Mouse (Mus musculus) erythroid progenitor cell, adult 5-6 weeks (primary cell): ENCODE data around the gene Npm1. TPM values are rescaled to one million over a fixed set of nuclear protein-coding genes. Genes with fewer than 3 reads are reported as not detected.

Experiments
- ATAC-seq: replicated peaks from 2 replicates; pipeline ENCODE4 v1.8.0; 2016; ENCODE audit warnings: moderate number of reproducible peaks, mild to moderate bottlenecking, moderate TSS enrichment, inconsistent platforms; ENCODE audit not compliant: poor library complexity, low FRiP score, severe bottlenecking
- total RNA-seq, 2 experiments: library from RNA; stranded (forward) in 1 of 2; stranded (reverse) in 1 of 2; fragments of 150-400 nt in 1 of 2; fragments of 186-747, 209-891 nt in 1 of 2; gene quantifications; 2 replicates each; pipeline versions ENCODE4 v1.2.3 to v1.2.4; 2015 to 2017; ENCODE audit warnings: low replicate concordance in 2 of 2

The Npm1 gene
- total RNA-seq (2015; ENCODE audit: low replicate concordance) (400 and 410 TPM in 2 replicates), total RNA-seq (2017; ENCODE audit: low replicate concordance) (381 and 412 TPM in 2 replicates)

DNA sequence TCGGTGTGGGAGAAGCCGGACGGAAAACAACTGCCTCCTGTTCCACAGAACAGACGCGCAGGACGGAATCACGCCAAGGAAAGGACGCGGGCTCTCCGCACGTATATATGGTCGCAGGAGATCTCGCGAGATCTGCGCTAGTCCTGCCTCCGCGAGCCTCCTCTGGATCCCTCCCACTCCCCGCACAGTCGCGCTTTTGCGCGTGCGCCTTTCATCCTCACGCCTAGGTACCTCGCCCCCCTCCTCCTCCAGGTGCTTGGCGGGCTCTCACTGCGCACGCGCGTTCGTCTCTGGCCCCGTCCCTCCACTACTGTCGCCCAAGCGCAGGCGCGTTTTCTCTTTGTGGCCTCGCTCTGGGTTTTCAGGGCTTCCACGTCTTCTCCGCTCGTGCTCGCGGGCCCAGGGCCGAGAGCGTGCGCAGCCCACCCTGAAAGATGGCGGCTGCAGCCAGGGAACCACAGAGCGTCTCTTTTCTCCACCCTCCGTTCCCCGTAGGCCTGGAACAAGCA is at the start of gene Npm1:
Npm1 (minus strand) TSS at position 209 of the 509 bp plus-strand sequence.
- peak; percentile 98 for ATAC-seq

DNA sequence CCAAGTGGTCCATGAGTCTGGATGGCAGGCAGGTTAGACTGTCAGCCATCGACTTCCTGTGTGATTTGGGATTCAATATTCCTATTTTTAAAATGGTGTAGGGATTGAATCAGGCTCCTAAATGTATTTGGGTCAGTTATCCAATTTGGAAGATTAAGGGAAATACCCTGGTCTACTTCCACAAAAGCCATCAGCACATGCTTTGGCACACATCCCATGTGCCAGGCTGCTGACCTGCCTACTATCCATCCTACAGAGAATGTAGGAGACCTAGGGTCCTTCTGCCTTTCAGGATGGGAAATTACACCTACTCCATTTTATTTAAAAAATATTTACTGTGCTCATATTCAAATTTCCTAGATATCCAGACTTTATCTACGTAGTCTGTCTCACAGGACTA is 44.4 kb upstream of the Npm1 start:
- ATAC-seq = no peak

DNA sequence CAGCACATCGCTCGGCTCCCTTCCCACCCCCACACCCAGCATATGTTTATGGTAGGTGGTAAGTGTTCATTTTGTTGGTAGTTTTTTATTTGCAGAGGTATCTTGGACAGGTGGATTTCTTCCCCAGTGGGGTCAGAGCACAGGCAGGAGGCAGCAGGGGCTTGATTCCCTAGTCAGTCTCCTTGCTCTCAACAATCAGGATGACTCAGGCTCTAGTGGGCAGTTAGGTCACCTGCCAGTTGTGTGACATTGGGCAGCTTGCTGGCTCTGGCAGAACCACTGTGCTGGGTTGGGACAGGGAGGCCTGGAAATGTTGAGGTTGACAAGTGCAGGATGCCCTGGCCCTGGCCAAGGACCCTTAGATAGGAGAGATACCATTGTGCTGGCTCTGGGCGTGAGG is 42.0 kb upstream of the Npm1 start:
- no peak for ATAC-seq

DNA sequence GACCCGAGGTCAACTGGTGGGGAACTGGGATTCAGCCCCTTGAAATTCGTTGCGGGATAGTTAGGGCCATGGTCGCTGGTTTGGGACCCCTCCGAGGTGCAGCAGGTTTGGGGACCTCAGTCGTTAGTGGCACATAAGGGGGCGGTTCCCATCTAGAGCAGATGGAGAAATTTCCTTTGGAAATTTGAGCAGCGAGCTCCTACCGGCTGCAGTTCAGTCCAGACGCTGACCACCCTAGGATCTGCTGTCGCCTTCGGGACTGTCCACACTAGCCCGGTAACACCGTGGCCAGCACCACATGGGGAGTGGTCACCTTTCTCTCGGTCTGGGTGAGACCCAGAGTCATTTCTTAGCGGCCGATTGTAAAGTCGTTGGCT is 41.3 kb upstream of the Npm1 start:
- no peak for ATAC-seq

DNA sequence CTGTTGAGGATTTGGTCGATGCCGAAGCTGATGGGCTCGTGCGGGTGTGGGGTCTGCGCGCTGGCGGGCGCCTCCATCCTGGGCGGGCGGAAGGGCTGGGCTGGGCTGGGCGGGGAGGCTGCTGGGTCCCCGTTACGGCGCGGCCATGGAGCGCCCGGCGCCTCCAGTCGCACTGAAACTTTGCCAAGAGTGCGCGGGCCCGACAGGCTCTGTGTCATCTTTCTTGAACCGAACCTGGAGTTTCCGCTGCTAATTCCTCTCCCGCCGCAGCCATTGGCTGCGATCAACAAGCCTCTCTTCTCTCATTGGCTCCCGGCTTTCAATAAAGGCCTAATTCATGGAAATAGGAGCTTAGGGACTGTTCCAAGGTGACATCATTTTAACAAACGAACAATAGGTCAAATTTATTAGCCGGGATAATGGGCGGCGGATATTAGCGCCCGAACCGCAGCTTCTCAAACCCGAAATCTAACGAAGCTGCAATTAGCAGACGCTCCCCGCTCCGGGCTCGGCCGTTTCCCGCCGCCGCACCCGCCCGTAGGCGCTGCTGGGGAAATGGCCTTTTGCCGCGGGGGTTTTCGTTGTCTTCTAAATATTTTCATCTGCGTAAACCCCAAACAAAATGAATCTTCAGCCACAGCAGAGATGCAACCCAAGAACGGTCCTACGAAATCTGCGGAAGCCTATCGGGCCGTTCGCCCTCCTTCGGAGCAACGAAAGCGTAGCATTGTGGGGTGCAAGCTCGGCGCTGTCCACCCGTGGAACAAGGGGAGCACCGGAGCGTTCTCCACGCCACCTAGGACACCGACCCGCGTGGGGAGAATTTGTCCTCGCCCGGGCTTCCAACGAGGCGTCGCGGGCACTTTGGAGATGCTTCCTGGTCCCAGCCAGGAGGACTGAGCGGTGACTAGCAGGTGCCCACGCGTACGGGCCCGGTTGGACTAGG is 40.6 kb upstream of the Npm1 start, which contains the start of gene Tlx3:
Tlx3 (minus strand) TSS at position 207 of the 946 bp plus-strand sequence.
- no peak for ATAC-seq

DNA sequence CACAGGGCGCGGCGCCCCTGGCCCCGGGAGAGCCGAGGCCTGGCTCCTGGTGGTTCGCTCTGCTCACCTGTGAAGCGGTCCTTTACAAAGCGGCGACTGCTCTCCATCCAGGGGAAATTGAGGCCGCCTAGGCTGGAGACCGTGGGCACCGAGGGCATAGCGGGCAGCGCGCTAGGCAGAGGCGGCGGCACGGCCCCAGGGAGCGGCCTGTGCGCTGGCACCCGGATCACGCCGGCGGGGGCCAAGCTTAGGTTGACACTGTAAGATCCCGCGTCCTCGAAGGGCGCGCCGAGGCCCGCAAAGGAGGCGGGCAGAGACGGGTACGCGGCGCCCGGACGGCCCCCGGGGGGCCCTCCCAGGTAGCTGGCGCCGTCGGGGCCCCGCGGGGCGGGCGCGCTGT is 40.0 kb upstream of the Npm1 start:
- ATAC-seq = no peak

DNA sequence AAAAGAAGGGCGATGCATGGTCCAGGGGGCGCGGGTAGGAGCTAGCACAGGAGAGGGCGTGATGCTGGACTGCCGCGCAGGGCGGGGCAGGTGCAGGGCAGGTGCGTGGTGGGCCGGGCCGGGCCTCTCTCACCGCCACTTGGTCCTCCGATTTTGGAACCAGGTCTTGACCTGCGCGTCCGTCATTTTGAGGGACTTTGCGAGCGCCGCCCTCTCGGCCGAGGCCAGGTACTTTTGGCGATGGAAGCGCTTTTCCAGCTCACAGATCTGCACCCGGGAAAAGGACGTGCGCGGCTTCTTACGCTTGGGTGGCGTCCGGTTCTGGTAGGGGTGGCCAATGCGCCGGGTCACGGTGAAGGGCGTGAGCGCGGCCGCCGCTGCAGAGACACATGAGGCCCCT is 39.3 kb upstream of the Npm1 start:
- ATAC-seq = 0 out of 2 replicates have a peak, but pooled peaks have one; percentile 7

DNA sequence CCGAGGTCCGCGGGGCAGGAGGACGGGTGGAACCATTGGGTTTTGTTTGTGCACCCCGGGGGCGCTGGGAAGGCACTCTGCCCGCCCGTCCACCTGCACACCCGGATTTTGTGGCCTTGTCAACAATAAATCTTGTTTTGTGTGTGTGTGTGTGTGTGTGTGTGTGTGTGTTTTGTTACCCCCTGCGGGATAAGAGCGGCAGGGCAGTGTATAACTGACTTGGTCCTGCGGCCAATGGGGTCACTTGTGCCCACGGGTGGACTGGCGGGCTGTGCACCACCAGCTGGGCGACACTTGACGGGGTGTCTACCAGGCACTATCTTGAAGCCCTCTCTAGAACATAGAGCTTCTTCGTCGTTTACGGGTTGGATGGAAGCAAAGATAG is 38.6 kb upstream of the Npm1 start:
- ATAC-seq = no peak

DNA sequence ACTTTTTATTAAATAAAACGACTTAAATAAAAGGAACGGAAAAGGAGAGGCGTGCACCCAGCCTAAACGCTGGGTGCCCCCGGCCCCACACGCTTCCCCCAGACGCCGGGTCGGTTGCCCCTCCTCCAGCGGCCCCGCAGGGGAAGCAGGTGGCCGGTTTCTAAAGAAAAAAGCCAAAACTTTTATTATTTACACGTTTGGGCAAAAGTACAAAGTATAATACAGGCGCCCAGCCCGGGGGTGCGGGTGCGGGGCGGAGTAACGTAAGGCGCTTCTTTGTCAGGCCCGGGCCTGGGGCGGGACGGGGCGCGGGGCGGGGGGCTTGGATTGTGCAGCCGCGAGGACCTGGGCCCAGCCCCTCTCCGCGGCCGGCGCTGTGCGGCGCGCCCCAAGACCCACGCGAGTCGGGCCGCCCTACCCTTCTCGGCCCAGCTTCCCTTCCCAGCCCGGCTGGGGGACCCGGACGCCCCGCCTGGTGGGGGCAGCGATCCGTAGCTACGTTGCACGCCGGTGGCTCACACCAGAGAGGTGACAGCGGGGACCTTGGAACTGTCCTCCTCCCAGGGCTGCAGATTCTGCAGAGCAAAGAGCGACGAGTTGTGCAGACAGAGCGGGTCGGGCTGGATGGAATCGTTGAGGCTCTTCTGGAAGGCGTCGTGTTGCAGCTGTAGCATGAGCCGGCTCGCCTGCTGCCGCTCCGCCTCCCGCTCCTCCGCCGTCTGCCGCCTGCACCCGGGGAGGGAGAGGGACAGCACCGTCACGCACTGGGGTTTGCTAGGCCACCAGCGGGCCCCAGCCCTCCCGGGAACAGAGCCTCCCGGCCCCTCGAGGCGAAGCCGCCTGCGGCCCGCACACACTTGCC is 38.0 kb upstream of the Npm1 start:
- no peak for ATAC-seq

DNA sequence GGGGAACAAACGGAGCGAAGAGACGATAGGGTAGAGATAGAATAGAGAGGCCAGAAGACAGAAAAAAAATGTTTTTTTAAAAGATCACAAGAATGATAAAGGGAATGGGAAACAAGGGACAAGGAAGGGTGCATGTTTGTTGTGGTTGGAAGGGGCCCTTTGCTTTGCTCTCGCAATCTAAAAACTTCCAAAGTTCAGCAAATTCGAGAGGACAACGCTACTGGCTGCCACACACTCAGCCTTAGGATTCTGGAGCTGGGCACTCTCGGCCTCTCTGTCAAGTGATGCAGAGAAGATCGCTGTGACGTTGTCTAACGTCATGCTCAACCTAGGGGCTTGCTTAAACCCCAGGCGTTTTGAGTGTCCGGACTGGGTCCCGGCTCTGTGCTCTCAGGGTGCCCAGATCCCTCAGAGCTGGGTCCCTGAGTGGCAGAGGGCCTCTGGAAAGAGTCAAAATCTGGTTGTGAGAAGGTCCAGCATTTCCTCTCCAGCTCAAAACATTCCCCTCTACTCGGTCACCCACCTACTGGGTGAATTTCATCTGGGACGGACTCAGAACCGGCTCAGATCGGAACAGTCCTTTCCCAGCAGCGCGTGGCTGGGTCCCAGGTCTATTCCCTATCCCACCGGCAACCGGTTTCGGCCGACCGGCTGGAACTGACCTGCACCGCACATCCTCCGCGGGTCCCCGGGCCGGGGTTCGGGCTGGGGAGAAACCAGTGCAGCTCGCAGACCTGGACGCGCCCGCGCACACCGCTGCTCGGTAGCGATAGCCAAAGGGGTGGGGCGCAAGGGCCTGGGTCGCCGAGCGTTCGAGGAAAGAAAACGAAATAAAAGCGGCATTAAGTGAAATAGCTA is 37.1 kb upstream of the Npm1 start:
- no peak for ATAC-seq

DNA sequence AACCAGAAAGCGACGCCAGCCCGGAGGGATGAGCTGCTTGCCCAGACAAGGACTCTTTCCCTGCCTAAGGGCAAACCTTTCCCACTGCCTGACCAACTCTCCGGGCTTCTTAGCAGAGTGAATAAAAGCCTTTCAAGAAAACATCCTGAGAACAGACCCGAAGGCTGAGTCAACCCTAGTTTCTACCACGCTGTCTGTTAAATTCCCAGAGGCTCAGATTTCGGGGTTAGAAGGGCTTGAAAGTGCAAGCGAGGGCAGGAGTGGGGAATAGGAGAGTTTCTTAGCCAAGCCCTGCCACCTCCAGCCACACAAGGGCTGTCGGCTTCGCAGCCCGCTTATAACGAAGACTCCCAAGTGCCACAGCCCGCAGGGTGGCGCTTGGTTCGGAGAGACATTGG is 36.1 kb upstream of the Npm1 start:
- no peak for ATAC-seq

DNA sequence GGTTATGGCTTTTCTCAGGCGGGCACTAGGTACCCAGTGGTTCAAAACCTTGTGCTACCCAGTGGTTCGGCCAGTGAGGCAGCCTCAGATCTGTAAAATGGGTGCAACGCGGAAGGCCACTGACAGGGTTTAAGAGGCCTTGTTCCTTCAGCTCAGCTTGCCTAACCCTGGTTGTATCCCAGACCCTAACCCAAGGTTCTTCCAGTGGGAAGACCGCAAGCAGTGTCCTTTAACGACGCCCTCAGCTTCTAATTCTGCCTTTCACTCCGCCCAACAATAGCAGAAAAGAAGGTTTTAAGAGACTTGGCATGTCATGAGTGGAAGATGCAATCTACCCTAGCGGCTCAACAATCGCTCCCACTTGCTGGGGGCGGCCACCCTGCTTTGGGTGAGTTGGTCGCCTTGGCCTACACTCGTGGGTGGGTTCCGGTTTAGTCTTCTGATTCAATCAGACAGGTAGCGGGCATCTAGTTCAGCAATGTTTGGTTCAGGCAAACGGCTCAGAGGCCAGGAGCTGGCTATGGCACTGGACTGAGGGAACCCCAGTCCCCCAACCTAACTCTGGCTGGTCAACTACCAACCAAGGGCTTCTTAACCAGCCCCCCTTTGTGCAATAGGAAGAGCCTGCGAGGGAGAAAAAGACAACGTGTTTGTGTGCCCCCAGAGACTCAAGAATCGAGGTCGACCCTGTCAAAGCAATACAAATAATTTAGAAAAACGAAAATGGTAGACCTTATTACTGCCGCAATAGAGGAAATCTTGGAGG is 35.5 kb upstream of the Npm1 start:
- no peak for ATAC-seq

DNA sequence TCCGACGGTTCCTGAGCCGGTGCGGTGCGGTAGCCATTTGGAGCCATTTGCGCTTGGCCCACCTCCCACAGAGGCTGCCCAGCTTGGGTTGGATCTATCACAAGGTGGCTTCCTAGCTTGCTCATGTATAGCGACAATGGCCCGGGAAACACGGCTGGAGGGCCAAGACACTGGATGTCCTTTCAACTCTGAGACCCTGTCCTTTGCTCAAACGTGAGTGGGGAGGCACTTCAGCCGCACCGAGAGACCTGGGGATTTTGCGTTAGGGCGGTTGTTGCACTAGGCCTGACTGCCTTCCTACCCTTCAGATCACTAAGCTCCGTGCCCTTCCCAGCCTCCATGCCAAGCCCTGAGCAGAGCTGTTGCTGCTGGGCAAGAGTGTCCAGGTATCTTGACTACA is 34.7 kb upstream of the Npm1 start:
- ATAC-seq = no peak

DNA sequence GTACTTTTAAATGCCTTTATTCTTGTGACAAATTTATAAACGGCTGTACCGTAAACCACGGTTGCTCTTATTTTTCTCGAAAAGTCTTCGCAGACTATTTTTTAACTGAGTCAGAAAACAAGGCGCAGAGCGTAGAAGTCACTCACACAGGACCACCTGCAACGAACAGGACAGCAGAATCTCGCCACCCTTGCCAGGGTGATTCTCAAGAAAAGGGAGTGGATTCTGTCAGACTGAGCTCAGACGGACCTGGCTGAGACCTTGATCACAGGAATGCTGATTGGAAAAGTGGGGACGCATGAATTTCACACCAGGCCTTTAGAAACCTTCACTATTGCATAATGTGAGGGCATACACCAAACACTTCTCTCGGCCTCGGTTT is 34.1 kb upstream of the Npm1 start:
- no peak for ATAC-seq

DNA sequence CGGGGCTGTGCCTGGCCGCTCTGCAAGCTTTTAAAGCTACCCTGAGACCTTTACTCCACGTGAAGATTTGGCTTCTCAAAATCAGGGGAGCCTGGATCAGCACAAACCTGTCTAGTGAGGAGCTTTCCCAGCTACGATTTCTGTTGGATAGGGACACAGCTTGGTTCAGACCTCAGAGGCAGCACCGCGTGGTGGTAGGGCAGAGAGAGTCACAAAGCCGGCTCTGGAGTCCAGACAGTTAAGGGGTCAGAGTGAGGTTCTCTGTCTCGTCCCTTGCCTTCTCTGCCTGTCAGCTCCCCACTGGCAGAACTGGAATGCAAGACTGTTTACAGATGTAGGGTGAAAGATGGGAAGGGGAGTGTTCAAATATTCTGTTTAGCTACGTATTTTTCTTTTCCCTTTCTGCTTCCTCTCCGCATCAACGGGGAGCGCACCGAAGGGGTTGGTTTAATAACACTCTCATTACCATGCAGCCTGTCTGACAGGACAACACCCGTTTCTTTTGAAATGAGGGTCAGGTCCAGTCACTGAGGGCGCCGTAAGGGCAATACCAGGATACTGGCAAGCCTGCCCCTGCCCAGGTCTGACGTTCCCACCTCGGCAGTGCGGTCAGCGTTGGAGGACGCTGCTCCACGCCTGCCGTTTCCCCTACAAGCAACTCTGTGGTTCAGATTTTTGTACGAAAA is 33.6 kb upstream of the Npm1 start:
- ATAC-seq = no peak

DNA sequence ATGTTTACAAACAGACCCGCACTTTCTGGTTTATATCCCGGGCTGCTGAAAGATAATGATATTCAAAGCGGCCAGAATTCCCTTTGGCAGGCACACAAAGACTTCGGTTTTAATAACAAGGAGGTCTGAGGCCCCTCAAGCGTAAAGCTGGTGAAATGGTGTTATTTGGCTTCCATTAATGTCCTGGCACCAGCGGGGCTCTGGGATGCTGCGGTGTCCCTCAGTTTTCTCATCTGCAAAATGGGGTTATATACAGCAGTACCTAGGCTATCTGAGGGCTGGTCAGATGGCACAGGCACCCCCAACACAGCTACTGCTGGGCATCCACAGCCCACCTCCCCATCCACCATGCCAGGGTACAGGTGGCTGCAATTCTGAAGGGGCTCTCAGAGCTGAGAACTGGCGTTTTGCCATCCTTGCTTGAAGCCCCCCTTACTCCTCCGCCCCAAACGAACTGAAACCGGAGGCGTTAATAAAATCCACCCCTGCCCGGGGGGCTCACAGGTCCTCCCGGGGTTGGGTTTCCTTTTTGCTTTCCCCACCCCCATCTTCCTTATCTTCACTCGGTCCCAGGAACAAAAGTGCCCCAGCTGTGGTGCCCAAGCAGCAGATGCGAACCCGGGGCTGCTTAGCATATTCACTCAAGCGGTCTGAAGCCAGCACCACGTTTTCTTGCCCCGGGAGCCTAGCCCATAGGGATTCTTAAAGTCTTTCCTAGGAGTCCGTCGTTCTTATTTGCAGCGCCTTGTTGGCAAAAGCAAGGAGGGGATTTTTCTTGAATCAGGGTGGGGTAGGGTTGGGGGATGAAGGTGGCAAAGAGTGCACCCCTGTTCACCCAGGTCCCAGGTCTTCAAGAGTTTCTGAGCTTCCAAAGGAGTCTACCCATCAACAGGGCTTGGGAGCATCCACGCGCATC is 32.8 kb upstream of the Npm1 start:
- no peak for ATAC-seq

DNA sequence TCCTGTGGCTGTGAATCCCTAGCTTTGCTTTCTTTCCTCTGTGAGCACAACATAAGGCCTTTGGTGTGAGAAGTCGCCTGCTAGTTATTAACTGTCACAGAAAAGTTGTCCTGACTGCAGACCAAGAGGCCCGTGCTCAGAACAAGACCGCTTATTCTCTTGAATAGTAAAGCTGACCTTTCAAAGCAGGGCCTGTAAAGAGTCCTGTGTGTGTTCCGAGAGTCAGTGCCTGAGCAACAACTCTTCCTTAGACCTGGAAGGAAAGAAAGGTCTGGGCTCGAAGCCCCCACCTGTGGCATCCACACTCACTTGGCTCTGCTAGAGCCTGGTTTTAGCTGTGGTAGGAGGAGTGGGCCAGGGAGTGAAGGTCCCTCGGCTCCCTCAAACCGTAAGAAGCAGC is 32.1 kb upstream of the Npm1 start:
- ATAC-seq = no peak
